Mouse (Mus musculus) midbrain, embryonic 15.5 days (tissue): ENCODE measurements around the gene Il5ra. TPM values are rescaled to one million over a fixed set of nuclear protein-coding genes. Genes with fewer than 3 reads are reported as not detected.

Experiments
- ATAC-seq: fragments of 200-750 bp; cut with Nextera tagmentation; replicated peaks from 2 replicates; pipeline ENCODE4 v1.8.0; 2017; ENCODE audit warnings: moderate TSS enrichment
- H3K27ac ChIP-seq: fragments of 300-500 bp; sonication (generic); 2 replicates; pipeline ENCODE4 v1.5.1; 2015; ENCODE audit warnings: mild to moderate bottlenecking, inconsistent platforms
- H3K27me3 ChIP-seq: fragments of 300-500 bp; sonication (generic); replicated peaks from 2 replicates; pipeline ENCODE4 v1.6.1; 2015; ENCODE audit warnings: inconsistent platforms
- H3K36me3 ChIP-seq: fragments of 300-500 bp; sonication (generic); replicated peaks from 2 replicates; pipeline ENCODE4 v1.6.1; 2015; ENCODE audit warnings: inconsistent platforms
- H3K4me1 ChIP-seq: fragments of 300-500 bp; sonication (generic); 2 replicates; pipeline ENCODE4 v1.6.1; 2015; ENCODE audit warnings: inconsistent platforms
- H3K4me2 ChIP-seq: fragments of 300-500 bp; sonication (generic); 2 replicates; pipeline ENCODE4 v1.6.1; 2015; ENCODE audit warnings: inconsistent platforms, mild to moderate bottlenecking, moderate library complexity
- H3K4me3 ChIP-seq: fragments of 300-500 bp; sonication (generic); 2 replicates; pipeline ENCODE4 v1.5.1; 2015; ENCODE audit warnings: mild to moderate bottlenecking, inconsistent platforms
- H3K9ac ChIP-seq: fragments of 300-500 bp; sonication (generic); 2 replicates; pipeline ENCODE4 v1.6.1; 2015; ENCODE audit warnings: mild to moderate bottlenecking, inconsistent platforms
- H3K9me3 ChIP-seq: fragments of 300-500 bp; sonication (generic); 2 replicates; pipeline ENCODE4 v1.6.1; 2016; ENCODE audit warnings: inconsistent platforms
- WGBS: fragments of 180-500 bp; shearing (Covaris S2); methylation state at CpG from one replicate; pipeline ENCODE4 v1.1.7; 2015; ENCODE audit warnings: mixed read lengths; 5-methylcytosine and 5-hydroxymethylcytosine counted together
- polyA plus RNA-seq: library from polyadenylated mRNA; unstranded; fragments of >200 nt; fragmentation: Nextera tagmentation; extraction: Ambion mirVana; gene quantifications from 2 replicates; pipeline ENCODE4 v1.2.1, GENCODE M21; 2015

The Il5ra gene
- polyA plus RNA-seq, 1 experiment from 2014 or later = not detected

- WGBS = 82% methylated on average over 1 of the region's 1 CpGs
Observed at GRCm38 (mm10) chr6:106727703-106728102, 21.1 kb downstream of the Il5ra start.

DNA sequence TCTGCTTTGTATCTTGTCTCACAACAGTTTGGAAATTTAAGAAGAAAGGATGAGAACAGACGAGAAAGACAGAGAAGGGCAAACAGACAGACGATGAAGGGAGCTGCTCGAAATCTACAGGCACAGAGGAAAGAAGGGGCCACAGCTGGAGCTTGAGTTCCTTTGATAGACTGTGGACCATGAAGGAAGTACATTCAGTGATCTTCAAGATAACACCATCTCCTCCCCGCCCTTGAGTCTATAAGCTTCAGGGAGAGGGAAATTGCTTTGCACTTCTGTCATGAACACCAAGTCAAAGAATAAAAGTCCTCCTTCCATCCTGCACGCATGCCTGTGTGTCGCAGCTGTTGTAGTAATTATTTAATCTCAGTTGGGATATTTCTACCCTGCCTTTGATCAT is 22.8 kb downstream of the Il5ra start:
- WGBS = 76% methylated on average over 6 of the region's 6 CpGs
- H3K4me1 ChIP-seq = no peaks in the 10 kb centered on the region
- H3K9ac ChIP-seq = no peak overlapping the region
- no peaks in the 10 kb centered on the region for H3K9me3 ChIP-seq
- no peak overlapping the region for H3K4me2 ChIP-seq
- ATAC-seq = no peak
- no peak overlapping the region for H3K4me3 ChIP-seq
- no peak overlapping the region for H3K27ac ChIP-seq
- H3K36me3 ChIP-seq = no peaks in the 10 kb centered on the region
- no peaks in the 10 kb centered on the region for H3K27me3 ChIP-seq

More at GRCm38 (mm10) chr6:106727703-106728102, 21.1 kb downstream of the Il5ra start:
- Histone ChIP-seq H3K9ac (no peak overlapping the region), H3K4me2 (no peak overlapping the region), H3K36me3 (no peaks in the 10 kb centered on the region), H3K4me3 (no peak overlapping the region), H3K9me3 (no peaks in the 10 kb centered on the region), H3K27ac (no peak overlapping the region), H3K4me1 (no peaks in the 10 kb centered on the region), H3K27me3 (no peaks in the 10 kb centered on the region)
- no peak for ATAC-seq

GRCm38 (mm10) chr6:106725642-106726041 is 23.2 kb downstream of the Il5ra start:
- ATAC-seq = no peak
- Histone ChIP-seq H3K9ac (no peak overlapping the region), H3K36me3 (no peaks in the 10 kb centered on the region), H3K27ac (no peak overlapping the region), H3K4me2 (no peak overlapping the region), H3K9me3 (no peaks in the 10 kb centered on the region), H3K27me3 (no peaks in the 10 kb centered on the region), H3K4me3 (no peak overlapping the region), H3K4me1 (no peaks in the 10 kb centered on the region)
- WGBS = 87% methylated on average over 4 of the region's 4 CpGs

GRCm38 (mm10) chr6:106705506-106706035 is 43.3 kb downstream of the Il5ra start:
- Histone ChIP-seq H3K4me3 (no peak overlapping the region), H3K27ac (no peak overlapping the region), H3K4me1 (no peaks in the 10 kb centered on the region), H3K4me2 (no peak overlapping the region), H3K36me3 (no peaks in the 10 kb centered on the region), H3K27me3 (no peaks in the 10 kb centered on the region), H3K9me3 (no peaks in the 10 kb centered on the region), H3K9ac (no peak overlapping the region)
- ATAC-seq = no peak
- 68% methylated on average over 3 of the region's 3 CpGs for WGBS

GRCm38 (mm10) chr6:106701931-106702330 is 46.9 kb downstream of the Il5ra start:
- H3K9me3 ChIP-seq = no peaks in the 10 kb centered on the region
- no peak overlapping the region for H3K27ac ChIP-seq
- no peak overlapping the region for H3K4me3 ChIP-seq
- H3K36me3 ChIP-seq = no peaks in the 10 kb centered on the region
- ATAC-seq = no peak
- no peaks in the 10 kb centered on the region for H3K4me1 ChIP-seq
- H3K4me2 ChIP-seq = no peak overlapping the region
- H3K27me3 ChIP-seq = no peaks in the 10 kb centered on the region
- no peak overlapping the region for H3K9ac ChIP-seq
- WGBS = 68% methylated on average over 3 of the region's 3 CpGs

GRCm38 (mm10) chr6:106675581-106675980 is 73.3 kb downstream of the Il5ra start:
- Histone ChIP-seq H3K27ac (no peak overlapping the region), H3K4me2 (no peak overlapping the region), H3K36me3 (no peaks in the 10 kb centered on the region), H3K27me3 (no peaks in the 10 kb centered on the region), H3K9ac (no peak overlapping the region), H3K4me1 (no peaks in the 10 kb centered on the region), H3K9me3 (no peaks in the 10 kb centered on the region), H3K4me3 (no peak overlapping the region)
- ATAC-seq = no peak
- 87% methylated on average over 8 of the region's 8 CpGs for WGBS

DNA sequence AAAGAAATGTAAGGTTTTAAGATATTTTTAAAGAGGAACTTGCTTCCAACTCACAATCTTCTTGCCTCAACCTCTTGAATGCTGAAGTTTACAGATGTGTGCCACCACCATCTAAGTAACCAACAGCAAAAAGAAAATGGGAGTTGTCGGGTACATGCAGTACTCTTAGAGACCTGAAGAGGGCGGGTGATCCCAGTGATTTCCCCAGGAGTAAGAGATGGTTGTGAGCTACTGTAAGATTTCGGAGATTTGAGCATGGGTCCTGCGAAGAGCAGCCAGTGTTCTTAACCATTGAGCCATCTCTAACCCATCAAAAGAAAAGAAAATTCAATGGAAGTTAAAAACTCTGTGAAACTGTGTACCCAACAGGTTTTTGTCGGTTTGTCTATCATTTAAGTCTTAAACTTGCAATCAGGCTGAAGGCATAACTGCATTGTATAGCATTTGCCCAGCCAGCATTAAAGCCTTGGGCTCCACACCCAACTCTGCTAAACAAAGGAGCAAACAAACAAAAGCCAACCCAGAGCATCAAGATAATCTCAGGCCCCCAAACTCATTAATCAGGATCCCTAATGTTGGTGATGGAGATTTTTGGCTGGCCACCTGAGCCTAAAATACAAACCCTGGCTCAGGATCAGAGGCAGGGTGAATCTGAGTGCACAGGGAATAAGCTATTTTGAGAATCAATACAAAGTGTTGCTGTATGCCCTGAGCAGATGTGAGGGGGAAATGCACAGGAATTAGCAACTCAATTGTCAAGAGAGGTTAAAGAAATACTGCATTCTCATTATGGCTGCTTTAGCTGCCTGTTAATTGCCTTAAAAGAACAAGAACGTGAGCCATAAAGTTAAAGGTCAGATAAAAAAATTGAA is 84.8 kb downstream of the Il5ra start:
- no peaks in the 10 kb centered on the region for H3K36me3 ChIP-seq
- no peak overlapping the region for H3K4me2 ChIP-seq
- H3K4me3 ChIP-seq = no peak overlapping the region
- WGBS = 32% methylated on average over 6 of the region's 6 CpGs
- H3K27ac ChIP-seq = no peak overlapping the region
- no peaks in the 10 kb centered on the region for H3K27me3 ChIP-seq
- no peaks in the 10 kb centered on the region for H3K9me3 ChIP-seq
- H3K4me1 ChIP-seq = no peaks in the 10 kb centered on the region
- ATAC-seq = no peak
- H3K9ac ChIP-seq = no peak overlapping the region

Other genes with a start within 250 kb of the Il5ra start
- gene Trnt1, start 20.1 kb upstream of the Il5ra start, polyA plus RNA-seq = 55.8 and 59.5 TPM in 2 replicates
- 59.7 and 61.0 TPM in 2 replicates for gene Crbn, start 51.0 kb upstream of the Il5ra start, polyA plus RNA-seq